Mouse (Mus musculus): Measurements from ENCODE around the gene Clstn1. TPM values are rescaled to one million over a fixed set of nuclear protein-coding genes. Genes with fewer than 3 reads are reported as not detected.
"Not testable (repeated sequence)": the region's sequence is repeated elsewhere in the genome, so short reads cannot be mapped to it uniquely, and the experiment has no call there.

The Clstn1 gene
- polyA plus RNA-seq, 1 experiment: 60.5 TPM

GRCm38 (mm10) chr4:149614869-149615268 is 28.6 kb downstream of the Clstn1 start:
- no peak overlapping the region for H3K4me3 ChIP-seq (ENCODE audit: low read depth, low read length)
- no peak overlapping the region for H3K27ac ChIP-seq (ENCODE audit: insufficient read depth, low read length)
- TF ChIP-seq CTCF (IDR thresholded peaks at IDR 0.05; ENCODE audit: low read depth, low read length) (peak; percentile 11), POLR2A (IDR thresholded peaks at IDR 0.05; ENCODE audit: insufficient read depth, low read length) (no peak), EP300 (IDR thresholded peaks at IDR 0.05; ENCODE audit: insufficient read depth, low read depth, low read length) (no peak)
- H3K4me1 ChIP-seq (ENCODE audit: control insufficient read depth, insufficient read depth, low read length): no peaks in the 10 kb centered on the region
- 0 out of 2 replicates have a peak, but pooled peaks cover 2% of the 10 kb centered on the region for H3K36me3 ChIP-seq (ENCODE audit: control insufficient read depth, insufficient read depth, low read length, poor library complexity, severe bottlenecking)
- no peaks in the 10 kb centered on the region for H3K27me3 ChIP-seq (ENCODE audit: control insufficient read depth, insufficient read depth, low read length, poor library complexity, severe bottlenecking)
- no peaks in the 10 kb centered on the region for H3K9me3 ChIP-seq (replicated peaks; ENCODE audit: control insufficient read depth, insufficient read depth, low read length, poor library complexity, severe bottlenecking)
- no peak overlapping the region for H3K9ac ChIP-seq (ENCODE audit: low read depth, poor library complexity, severe bottlenecking)

- not testable (repeated sequence) for H3K9me3 ChIP-seq (replicated peaks; ENCODE audit: control insufficient read depth, insufficient read depth, low read length, poor library complexity, severe bottlenecking); H3K36me3 ChIP-seq (ENCODE audit: control insufficient read depth, insufficient read depth, low read length, poor library complexity, severe bottlenecking); H3K27me3 ChIP-seq (ENCODE audit: control insufficient read depth, insufficient read depth, low read length, poor library complexity, severe bottlenecking); H3K4me1 ChIP-seq (ENCODE audit: control insufficient read depth, insufficient read depth, low read length); H3K4me3 ChIP-seq (ENCODE audit: low read depth, low read length); H3K9ac ChIP-seq (ENCODE audit: low read depth, poor library complexity, severe bottlenecking); H3K27ac ChIP-seq (ENCODE audit: insufficient read depth, low read length)
Observed at GRCm38 (mm10) chr4:149616999-149617398, 30.7 kb downstream of the Clstn1 start.

- Histone ChIP-seq H3K9me3 (replicated peaks; ENCODE audit: control insufficient read depth, insufficient read depth, low read length, poor library complexity, severe bottlenecking) (no peaks in the 10 kb centered on the region), H3K4me3 (ENCODE audit: low read depth, low read length) (no peak overlapping the region), H3K27me3 (ENCODE audit: control insufficient read depth, insufficient read depth, low read length, poor library complexity, severe bottlenecking) (no peaks in the 10 kb centered on the region), H3K27ac (ENCODE audit: insufficient read depth, low read length) (no peak overlapping the region), H3K36me3 (ENCODE audit: control insufficient read depth, insufficient read depth, low read length, poor library complexity, severe bottlenecking) (0 out of 2 replicates have a peak, but pooled peaks cover under 1% of the 10 kb centered on the region), H3K4me1 (ENCODE audit: control insufficient read depth, insufficient read depth, low read length) (peaks cover 8% of the 10 kb centered on the region), H3K9ac (ENCODE audit: low read depth, poor library complexity, severe bottlenecking) (no peak overlapping the region)
- TF ChIP-seq POLR2A (IDR thresholded peaks at IDR 0.05; ENCODE audit: insufficient read depth, low read length) (no peak), CTCF (IDR thresholded peaks at IDR 0.05; ENCODE audit: low read depth, low read length) (no peak), EP300 (IDR thresholded peaks at IDR 0.05; ENCODE audit: insufficient read depth, low read depth, low read length) (no peak)
Observed at GRCm38 (mm10) chr4:149619988-149620387, 33.7 kb downstream of the Clstn1 start.

- no peaks in the 10 kb centered on the region for H3K9me3 ChIP-seq (replicated peaks; ENCODE audit: control insufficient read depth, insufficient read depth, low read length, poor library complexity, severe bottlenecking)
- TF ChIP-seq EP300 (IDR thresholded peaks at IDR 0.05; ENCODE audit: insufficient read depth, low read depth, low read length) (no peak), POLR2A (IDR thresholded peaks at IDR 0.05; ENCODE audit: insufficient read depth, low read length) (no peak), CTCF (IDR thresholded peaks at IDR 0.05; ENCODE audit: low read depth, low read length) (no peak)
- no peaks in the 10 kb centered on the region for H3K36me3 ChIP-seq (ENCODE audit: control insufficient read depth, insufficient read depth, low read length, poor library complexity, severe bottlenecking)
- H3K27ac ChIP-seq (ENCODE audit: insufficient read depth, low read length): no peak overlapping the region
- H3K9ac ChIP-seq (ENCODE audit: low read depth, poor library complexity, severe bottlenecking): no peak overlapping the region
- H3K4me3 ChIP-seq (ENCODE audit: low read depth, low read length): no peak overlapping the region
- H3K27me3 ChIP-seq (ENCODE audit: control insufficient read depth, insufficient read depth, low read length, poor library complexity, severe bottlenecking): no peaks in the 10 kb centered on the region
- H3K4me1 ChIP-seq (ENCODE audit: control insufficient read depth, insufficient read depth, low read length): peaks cover 8% of the 10 kb centered on the region
Observed at GRCm38 (mm10) chr4:149621286-149621685, 35.0 kb downstream of the Clstn1 start.

GRCm38 (mm10) chr4:149623711-149624110 is 37.4 kb downstream of the Clstn1 start:
- Histone ChIP-seq H3K36me3 (ENCODE audit: control insufficient read depth, insufficient read depth, low read length, poor library complexity, severe bottlenecking) (no peaks in the 10 kb centered on the region), H3K9me3 (replicated peaks; ENCODE audit: control insufficient read depth, insufficient read depth, low read length, poor library complexity, severe bottlenecking) (no peaks in the 10 kb centered on the region), H3K4me1 (ENCODE audit: control insufficient read depth, insufficient read depth, low read length) (peaks cover 8% of the 10 kb centered on the region), H3K27ac (ENCODE audit: insufficient read depth, low read length) (no peak overlapping the region), H3K4me3 (ENCODE audit: low read depth, low read length) (no peak overlapping the region), H3K9ac (ENCODE audit: low read depth, poor library complexity, severe bottlenecking) (no peak overlapping the region), H3K27me3 (ENCODE audit: control insufficient read depth, insufficient read depth, low read length, poor library complexity, severe bottlenecking) (no peaks in the 10 kb centered on the region)
- no peak for TF ChIP-seq POLR2A (IDR thresholded peaks at IDR 0.05; ENCODE audit: insufficient read depth, low read length)
- no peak for TF ChIP-seq CTCF (IDR thresholded peaks at IDR 0.05; ENCODE audit: low read depth, low read length)
- TF ChIP-seq EP300 (IDR thresholded peaks at IDR 0.05; ENCODE audit: insufficient read depth, low read depth, low read length): no peak

GRCm38 (mm10) chr4:149626809-149627208 is 40.5 kb downstream of the Clstn1 start:
- no peak overlapping the region for H3K4me3 ChIP-seq (ENCODE audit: low read depth, low read length)
- TF ChIP-seq EP300 (IDR thresholded peaks at IDR 0.05; ENCODE audit: insufficient read depth, low read depth, low read length): no peak
- H3K9me3 ChIP-seq (replicated peaks; ENCODE audit: control insufficient read depth, insufficient read depth, low read length, poor library complexity, severe bottlenecking): no peaks in the 10 kb centered on the region
- no peaks in the 10 kb centered on the region for H3K4me1 ChIP-seq (ENCODE audit: control insufficient read depth, insufficient read depth, low read length)
- H3K27ac ChIP-seq (ENCODE audit: insufficient read depth, low read length): no peak overlapping the region
- no peaks in the 10 kb centered on the region for H3K27me3 ChIP-seq (ENCODE audit: control insufficient read depth, insufficient read depth, low read length, poor library complexity, severe bottlenecking)
- H3K9ac ChIP-seq (ENCODE audit: low read depth, poor library complexity, severe bottlenecking): no peak overlapping the region
- no peaks in the 10 kb centered on the region; the same call in 1 of the 2 replicates for H3K36me3 ChIP-seq (ENCODE audit: control insufficient read depth, insufficient read depth, low read length, poor library complexity, severe bottlenecking)

Measured in ES-Bruce4 (cell line).